Mouse (Mus musculus) T-helper 17 cell (primary cell): ENCODE measurements around the gene Tas1r3.

Source experiments
- in situ Hi-C, 2 experiments: fragments of 300-600 bp; cut with MboI, MseI; formaldehyde crosslinking; loops; 1 replicate in 1 of 2; 2 replicates in 1 of 2; pipeline ENCODE4 v1.15.1; 2025; ENCODE audit warnings: high pct_unique_total_duplicates in 2 of 2

The Tas1r3 gene

DNA sequence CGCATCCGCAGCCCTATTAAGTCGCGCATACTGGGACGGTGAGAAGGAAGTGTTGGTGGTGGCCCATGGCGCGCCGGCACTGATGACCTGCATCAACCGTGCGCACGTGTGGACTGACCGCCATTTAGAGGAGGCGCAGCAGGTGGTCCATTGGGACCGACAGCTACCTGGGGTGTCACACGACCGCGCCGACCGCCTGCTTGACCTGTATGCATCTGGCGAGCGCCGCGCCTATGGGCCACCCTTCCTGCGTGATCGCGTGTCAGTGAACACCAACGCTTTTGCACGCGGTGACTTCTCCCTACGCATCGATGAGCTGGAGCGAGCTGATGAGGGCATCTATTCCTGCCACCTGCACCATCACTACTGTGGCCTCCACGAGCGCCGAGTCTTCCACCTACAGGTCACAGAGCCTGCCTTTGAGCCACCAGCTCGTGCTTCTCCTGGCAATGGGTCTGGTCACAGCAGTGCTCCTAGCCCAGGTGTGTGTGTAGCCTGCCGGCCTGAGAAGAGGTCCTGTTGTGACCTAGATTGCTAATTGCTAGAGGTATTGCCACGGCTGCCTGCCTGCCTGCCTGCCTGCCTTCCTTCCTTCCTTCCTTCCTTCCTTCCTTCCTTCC lies 21.4 kb downstream of the Tas1r3 start:
- in situ Hi-C loops: no loop called here

DNA sequence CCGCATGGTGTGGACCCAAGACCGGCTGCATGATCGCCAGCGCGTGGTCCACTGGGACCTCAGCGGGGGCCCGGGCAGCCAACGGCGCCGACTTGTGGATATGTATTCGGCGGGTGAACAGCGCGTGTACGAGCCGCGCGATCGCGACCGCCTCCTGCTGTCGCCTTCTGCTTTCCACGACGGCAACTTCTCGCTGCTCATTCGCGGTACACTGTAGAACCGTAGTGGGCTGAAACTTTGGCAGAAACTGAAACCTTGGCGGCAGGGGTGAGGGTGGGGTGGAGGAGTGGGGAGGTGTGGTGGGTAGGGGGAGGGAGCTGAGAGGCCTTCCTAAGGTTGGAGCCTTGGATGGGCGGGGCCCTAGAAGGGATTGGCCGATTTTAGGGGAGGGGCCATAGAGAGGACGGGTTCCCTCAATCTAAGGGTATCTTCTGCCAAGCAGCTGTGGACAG lies 22.1 kb downstream of the Tas1r3 start:
- in situ Hi-C loops: no loop called here

DNA sequence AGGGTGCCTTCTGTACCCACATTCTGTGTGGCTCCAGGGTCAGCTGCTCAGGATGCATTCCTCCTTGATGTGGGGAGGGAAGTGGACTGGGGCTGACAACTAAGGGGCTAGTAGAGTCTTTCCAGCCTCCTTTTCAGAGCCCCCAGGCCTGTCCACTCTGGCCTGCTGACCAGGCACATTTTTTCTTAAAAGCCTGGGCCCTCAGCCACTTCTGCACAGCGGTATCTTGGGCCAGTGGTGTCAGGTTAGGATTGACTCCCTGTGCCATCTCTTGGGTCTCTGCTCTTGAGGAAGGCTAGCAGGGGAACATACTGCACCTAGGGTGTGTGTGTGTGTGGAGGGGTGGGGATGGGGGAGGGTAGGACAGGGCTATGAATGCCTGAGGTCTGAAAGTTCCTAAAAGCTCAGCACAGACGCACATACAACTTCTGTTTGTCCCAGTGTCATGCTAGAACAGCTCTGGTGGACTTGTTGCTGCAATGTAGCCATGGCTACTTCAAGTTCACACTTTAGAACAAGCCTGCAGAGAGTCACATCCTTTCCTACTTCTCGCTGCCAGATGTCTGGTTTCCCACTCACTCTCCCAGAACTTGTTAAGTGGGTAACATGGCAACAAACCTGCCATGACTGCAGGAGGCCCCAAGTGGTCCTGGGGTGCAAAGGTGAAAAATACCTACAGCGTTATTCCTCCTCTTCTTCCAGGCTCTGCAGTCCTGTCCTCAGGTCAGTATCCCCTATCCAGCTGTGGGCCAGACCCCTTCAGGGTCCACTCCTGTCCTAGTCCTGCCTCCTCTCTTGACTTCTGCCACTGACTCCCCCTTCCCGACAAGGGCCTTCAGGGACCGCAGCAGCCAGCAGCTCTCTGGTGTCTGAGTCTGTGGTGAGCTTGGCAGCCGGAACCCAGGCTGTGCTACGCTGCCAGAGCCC lies 22.8 kb downstream of the Tas1r3 start:
- in situ Hi-C loops: no loop called here

DNA sequence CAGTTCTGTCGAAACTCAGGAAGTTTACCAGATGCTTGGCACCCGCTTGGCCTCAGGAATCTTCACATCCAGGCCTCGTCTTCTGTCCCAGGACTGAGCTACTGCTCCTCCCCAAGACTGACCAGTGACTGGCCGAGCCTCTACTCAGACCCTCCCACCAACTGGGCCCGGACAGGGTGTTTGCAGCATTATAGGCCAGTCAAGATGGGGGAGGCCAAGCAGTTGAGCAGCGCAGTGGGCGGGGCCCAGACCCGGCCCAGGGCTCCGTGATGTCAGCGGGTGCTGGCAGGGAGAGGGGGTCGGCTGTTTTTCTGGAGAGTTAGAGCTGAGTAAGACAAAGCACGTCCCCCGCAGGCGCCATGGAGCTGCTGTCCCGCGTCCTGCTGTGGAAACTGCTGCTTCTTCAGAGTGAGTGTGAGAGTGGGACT lies 23.7 kb downstream of the Tas1r3 start, which contains the start of gene Mxra8:
Mxra8 (plus strand) TSS at position 198 of the 428 bp plus-strand sequence.
- in situ Hi-C loops: no loop called here

- in situ Hi-C loops: no loop called here
Measured at GRCm38 (mm10) chr4:155838187-155839153, 24.7 kb downstream of the Tas1r3 start.

DNA sequence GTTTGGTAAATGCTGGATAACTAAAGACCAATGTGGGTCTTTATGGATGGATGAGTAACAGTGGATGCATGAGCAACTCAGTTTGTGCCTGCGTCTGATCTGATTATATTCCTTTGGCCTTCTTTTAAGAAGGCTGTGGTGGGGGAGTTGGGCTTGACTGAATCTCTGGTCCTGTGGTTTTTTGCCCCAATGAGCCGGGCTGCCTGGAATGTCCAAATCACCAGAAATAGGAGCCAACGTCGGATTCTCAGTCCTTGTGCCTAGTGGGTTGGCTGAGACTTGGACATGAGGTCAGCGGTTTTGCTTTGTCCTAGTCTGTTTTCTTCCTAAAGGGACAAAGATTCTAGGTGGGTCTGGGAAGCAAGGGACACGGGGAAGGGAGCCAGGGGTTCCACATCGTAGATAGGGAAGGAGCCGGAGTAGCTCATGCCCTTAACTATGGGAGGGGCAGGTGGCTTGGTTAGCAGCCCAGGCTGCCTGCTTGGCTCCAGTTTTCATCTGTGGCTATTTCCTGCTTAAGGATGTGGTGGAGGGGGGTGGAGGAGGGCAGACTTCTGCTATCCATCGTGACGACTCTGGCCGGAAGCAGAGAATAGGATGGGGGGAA lies 25.7 kb downstream of the Tas1r3 start:
- in situ Hi-C loops: no loop called here

- in situ Hi-C loops: no loop called here
Measured at GRCm38 (mm10) chr4:155833836-155834235, 29.3 kb downstream of the Tas1r3 start.

DNA sequence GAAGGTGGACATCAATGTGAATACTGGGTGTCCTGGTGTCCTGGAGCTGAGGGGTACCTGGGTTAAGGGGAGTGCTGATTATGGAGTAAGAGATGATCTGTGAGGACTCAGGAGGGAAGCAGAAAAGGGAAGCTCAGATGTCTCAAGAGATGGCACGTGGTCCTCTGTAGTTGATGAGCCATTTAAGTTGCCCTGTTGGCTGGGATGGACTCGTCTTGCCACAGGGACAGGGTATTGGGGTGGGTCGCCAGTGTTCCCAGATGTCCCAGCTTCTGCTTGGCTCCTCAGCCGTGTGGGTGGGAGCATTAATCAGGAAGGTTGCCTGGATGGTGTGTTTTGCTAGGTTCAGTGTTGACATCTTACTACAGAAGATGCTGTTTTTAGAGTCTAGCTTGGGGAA lies 29.9 kb downstream of the Tas1r3 start:
- in situ Hi-C loops: no loop called here

- in situ Hi-C loops: no loop called here
Measured at GRCm38 (mm10) chr4:155832321-155832720, 30.8 kb downstream of the Tas1r3 start.

DNA sequence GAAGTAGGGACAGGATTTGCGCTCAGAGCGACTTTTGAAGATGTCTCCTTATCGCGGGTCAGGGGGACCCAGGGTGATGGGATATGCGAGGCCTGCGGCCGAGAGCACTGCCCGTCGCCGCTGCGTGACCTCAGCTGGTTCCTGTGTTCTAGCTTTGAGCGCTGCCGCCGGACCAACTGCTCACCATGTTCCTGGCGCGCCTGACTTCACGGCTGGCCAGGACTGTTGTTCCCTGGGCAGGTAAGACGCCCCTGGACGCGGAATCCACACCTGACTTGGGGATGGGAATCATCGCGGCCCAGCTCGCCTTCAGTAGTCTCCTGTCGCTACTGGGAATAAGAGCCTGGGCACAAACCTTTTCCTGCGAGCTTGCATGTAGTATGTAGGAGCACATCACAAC lies 31.3 kb downstream of the Tas1r3 start:
- in situ Hi-C loops: no loop called here

DNA sequence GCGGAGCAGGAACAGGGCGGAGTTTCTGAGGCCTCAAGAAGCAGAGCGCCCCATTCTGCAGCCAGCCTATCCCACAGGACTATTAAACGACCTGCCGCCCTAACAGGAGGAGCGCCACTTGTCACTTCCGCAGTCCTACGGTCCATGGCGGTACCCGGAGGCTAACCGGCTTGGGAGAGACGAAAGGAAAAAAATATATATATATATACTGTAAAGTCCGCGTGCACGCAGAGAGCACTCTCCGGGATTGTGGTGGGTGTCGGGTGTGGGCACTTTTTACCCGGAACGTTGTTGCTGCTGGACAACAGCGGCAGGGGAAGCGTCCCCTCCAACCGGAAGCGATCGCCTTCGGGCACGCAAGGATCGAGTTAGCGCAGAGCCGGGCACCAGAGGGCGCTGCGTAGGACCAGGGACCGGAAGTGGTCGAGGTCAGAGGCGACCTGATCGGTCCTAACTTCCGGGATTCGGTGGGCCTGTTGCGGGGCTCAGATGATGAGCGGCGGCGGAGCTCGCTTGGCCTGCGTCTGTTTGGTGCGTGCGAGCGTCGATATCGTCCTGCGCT lies 31.9 kb downstream of the Tas1r3 start, which contains the start of gene Aurkaip1:
Aurkaip1 (plus strand) TSS at position 68 of the 562 bp plus-strand sequence.
- in situ Hi-C loops: no loop called here

GRCm38 (mm10) chr4:155830596-155830995 lies 32.6 kb downstream of the Tas1r3 start:
- in situ Hi-C loops: no loop called here

DNA sequence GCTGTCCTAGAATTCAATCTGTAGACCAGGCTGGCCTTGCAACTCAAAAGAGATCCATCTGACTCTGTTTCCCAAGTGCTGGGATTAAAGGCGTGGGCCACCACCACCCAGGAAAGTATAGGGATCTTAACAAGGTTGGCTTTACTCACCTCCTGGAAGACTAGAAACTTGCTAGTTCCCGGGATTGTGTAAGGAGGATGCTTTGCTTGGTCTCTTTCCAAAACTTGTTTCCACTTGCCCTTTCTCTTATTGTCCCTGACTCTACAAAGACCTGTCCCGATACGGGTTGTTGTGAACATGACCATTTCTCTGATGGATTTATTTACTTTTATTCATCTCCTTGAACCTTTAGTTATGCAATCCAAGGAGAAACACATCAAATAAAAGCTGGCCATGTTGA lies 33.3 kb downstream of the Tas1r3 start:
- in situ Hi-C loops: no loop called here

DNA sequence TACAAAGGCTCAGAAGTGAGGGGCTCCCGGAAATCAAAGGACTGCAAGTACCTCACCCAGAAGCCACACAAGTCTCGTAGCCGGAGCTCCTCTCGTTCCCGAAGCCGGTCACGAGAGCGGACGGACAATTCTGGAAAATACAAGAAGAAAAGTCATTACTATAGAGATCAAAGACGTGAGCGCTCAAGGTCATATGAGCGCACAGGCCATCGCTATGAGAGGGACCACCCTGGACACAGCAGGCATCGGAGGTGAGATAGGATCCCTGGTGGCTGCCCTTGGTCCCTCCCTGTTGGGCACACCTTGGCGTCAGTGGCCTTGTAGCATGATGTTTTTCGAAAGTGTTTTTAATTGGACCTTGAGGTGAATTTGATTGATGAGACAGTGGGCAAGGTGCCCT lies 39.7 kb downstream of the Tas1r3 start:
- in situ Hi-C loops: no loop called here

DNA sequence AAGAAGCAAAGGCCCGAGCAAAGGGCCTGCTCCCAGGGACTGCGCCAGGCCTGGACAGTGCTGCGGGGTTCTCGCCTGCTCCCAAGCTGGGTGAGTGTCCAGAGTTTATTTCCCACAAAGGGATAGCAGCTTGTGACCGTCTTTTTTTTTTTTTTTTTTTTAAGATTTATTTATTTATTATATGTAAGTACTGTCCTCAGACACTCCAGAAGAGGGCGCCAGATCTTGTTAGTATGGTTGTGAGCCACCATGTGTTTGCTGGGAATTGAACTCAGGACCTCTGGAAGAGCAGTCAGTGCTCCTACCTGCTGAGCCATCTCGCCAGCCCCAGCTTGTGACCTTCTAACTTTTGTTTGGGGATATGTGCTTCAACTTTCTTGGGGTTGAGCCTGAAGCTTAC lies 42.1 kb downstream of the Tas1r3 start:
- in situ Hi-C loops: no loop called here

GRCm38 (mm10) chr4:155817533-155817932 lies 45.6 kb downstream of the Tas1r3 start:
- in situ Hi-C loops: no loop called here

DNA sequence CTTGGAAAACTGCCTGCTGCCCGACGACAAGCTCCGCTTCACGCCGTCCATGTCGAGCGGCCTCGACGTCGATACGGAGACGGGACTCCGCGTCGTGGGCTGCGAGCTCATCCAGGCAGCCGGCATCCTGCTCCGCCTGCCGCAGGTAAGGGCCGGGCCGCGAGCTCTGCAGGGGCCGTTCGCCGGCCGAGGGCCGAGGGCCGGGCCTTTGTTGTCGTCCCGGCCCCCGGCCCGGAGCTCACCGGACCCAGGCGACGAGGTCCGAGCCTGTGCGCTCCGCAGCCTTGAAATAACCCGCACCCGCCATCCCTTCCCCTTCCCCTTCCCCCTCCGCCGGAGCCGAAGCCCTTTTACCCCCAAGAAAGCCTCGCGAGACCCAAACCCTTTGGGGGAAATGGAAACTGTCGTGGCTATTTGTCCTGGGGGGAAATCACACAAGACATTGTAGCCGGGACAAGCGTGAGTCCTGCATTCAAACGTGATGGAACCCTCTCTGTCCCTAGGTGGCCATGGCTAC lies 50.4 kb downstream of the Tas1r3 start:
- in situ Hi-C loops: no loop called here

DNA sequence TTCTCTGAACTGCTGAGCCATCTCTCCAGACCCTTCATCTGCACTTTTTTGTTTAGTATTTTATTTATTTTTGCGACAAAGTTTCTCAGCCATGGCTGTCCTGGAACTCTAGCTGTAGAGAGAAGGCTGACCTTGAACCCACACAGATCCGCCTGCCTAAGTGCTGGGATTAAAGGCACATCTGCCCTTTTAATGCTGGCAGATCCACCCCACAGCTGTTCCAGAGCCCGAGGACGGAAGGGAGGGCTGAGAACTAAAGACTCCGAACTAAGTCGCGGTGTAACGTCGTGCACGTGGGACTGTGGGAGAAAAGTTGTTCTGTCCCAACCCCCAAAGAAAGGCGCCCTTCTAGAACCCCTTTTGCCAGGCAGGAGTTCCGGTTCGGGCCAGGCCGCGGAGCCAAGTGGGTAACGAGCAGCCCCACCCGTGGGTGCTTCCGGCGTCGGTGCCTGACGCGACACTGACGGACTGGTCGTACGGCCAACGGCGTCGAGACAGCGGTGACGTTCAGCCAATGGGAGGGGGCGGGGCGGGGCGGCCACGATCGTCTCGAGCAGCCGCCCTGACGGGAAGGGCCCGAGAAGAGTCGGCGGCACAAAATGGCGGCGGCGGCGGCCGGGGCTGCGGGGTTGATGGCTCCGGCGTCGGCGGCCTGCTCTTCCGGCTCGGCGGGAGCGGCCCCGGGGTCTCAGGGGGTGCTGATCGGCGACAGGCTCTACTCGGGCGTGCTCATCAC lies 51.1 kb downstream of the Tas1r3 start, which contains the start of gene Ccnl2:
Ccnl2 (plus strand) TSS at position 561 of the 736 bp plus-strand sequence.
- in situ Hi-C loops: no loop called here
